Mouse (Mus musculus): ENCODE measurements around the gene Synj1. TPM values are rescaled to one million over a fixed set of nuclear protein-coding genes. Genes with fewer than 3 reads are reported as not detected.

Synj1 gene
- total and polyA plus RNA-seq, 3 experiments, result 4.6 to 20.7 (median 8.1) TPM

DNA sequence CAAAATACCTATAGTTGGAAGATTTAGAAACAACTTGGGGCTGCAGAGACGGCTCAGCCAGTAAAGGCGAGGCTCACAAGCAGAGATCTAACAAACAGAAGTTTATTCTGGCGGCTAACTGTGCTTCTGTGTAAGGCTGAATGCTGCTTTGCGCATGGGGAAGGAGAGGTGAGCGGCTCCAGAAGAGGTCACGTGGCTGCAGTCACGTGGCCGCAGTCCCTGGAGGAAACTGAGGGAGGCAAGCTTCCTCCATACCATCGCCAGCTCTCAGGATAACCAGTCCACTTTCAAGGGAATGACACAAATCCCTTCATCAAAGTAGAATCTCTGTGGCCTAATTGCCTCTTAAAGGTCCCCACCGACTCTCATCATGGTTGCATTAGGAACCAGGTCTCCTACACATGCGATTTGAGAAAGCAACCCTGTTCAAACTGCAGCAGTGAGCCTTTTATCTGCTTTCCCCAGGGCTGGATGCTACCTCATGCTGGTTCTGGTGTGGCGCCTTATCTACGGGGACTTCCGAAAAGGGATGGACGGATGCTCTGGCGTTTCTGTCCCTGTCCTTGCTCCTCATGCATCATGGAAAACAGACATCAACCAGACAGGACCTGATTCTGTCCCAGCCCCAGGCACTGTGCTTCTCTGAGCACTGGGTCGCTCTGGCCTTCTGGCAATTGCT, 100.1 kb downstream of the Synj1 start:
- no peak overlapping the region for H3K4me3 ChIP-seq (replicated peaks in 1 of 3; ENCODE audit: low read depth in 2 of 3, low read length in 2 of 3, poor library complexity in 1 of 3)
- in situ Hi-C loops (cut with MboI; ENCODE audit: low pct_ligation_motif_present, low pct_unique_long_range_greater_than_20kb, low sequenced_read_pairs), result no loop called here

DNA sequence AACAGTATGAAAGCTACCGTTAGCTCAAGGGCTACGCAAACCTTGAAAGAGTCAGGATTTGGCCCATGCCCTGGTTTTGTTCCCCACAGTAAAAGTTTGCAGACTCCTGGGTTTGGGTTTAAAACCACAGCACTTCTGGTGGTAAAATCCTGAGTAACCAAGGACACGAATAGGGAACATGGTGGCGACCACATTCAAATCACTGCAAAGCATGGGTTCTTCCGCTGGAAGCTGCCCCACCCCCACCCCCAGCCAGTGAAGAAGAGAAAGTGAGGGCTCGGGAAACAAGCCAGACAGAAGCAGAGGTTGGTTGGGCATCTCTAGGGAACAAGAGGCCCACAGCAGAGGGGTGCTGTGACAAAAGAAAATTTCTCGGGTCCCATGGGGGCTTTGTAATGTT, 103.9 kb downstream of the Synj1 start:
- Histone ChIP-seq H3K9ac (ENCODE audit: insufficient read depth, low read depth) (no peak overlapping the region), H3K27me3 (replicated peaks) (peaks cover 85% of the 10 kb centered on the region), H3K79me2 (replicated peaks; ENCODE audit: control insufficient read depth, extremely low read depth, insufficient read depth, poor library complexity, severe bottlenecking) (no peaks in the 10 kb centered on the region), H3K9me3 (replicated peaks; ENCODE audit: low read length) (peaks cover 2% of the 10 kb centered on the region), H3K4me2 (ENCODE audit: insufficient read depth, low read depth, poor library complexity, severe bottlenecking) (peak overlapping the region; percentile 23), H3K4me1 (ENCODE audit: control insufficient read depth in 1 of 2, insufficient read depth in 2 of 2) (peaks cover 0 to 20% of the 10 kb centered on the region in 2 experiments; a peak in 3 of 4 replicates), H3K4me3 (replicated peaks in 1 of 3; ENCODE audit: low read depth in 2 of 3, low read length in 2 of 3, poor library complexity in 1 of 3) (no peak overlapping the region), H3K36me3 (replicated peaks in 1 of 2; ENCODE audit: control insufficient read depth in 1 of 2, insufficient read depth in 1 of 2, low read length in 1 of 2) (no peaks in the 10 kb centered on the region), H3K27ac (ENCODE audit: insufficient read depth, low read depth) (no peak overlapping the region)
- dilution Hi-C loops (cut with MboI; ENCODE audit: extremely low pct_ligation_motif_present, extremely low pct_unique_long_range_greater_than_20kb, low sequenced_read_pairs) (no loop called here), in situ Hi-C loops (cut with MboI; ENCODE audit: low pct_ligation_motif_present, low pct_unique_long_range_greater_than_20kb, low sequenced_read_pairs) (no loop called here)
- DNase-seq (ENCODE audit: extremely low read depth), result peak; percentile 78
- TF ChIP-seq IRF4 (IDR thresholded peaks at IDR 0.05; ENCODE audit: low read depth, low read length), result peak; percentile 69
- TF ChIP-seq SIN3A (IDR thresholded peaks at IDR 0.05; ENCODE audit: low read length), result peak; percentile 20; the same call in 1 of the 2 replicates
- TF ChIP-seq MAFK (IDR thresholded peaks at IDR 0.05; ENCODE audit: insufficient replicate concordance, low read length), result peak; percentile 91
- TF ChIP-seq BHLHE40 (IDR thresholded peaks at IDR 0.05; ENCODE audit: low read depth, low read length), result peak; percentile 75
- TF ChIP-seq ELF1 (IDR thresholded peaks at IDR 0.05; ENCODE audit: low read depth, low read length), result 0 out of 2 replicates have a peak, but pooled peaks have one; percentile 20
- peak; percentile 15; the same call in 1 of the 2 replicates for TF ChIP-seq TCF12 (IDR thresholded peaks at IDR 0.05; ENCODE audit: low read depth, low read length)
- no peak for TF ChIP-seq UBTF (IDR thresholded peaks at IDR 0.05; ENCODE audit: low read depth, low read length)
- TF ChIP-seq ETS1 (conservative IDR thresholded peaks at IDR 0.05; ENCODE audit: low read depth, low read length), result peak; percentile 51
- TF ChIP-seq EP300 (IDR thresholded peaks at IDR 0.05; ENCODE audit: low read length), result peak; percentile 72
- TF ChIP-seq ZMIZ1 (IDR thresholded peaks at IDR 0.05; ENCODE audit: low read depth, low read length), result no peak
- TF ChIP-seq JUN (IDR thresholded peaks at IDR 0.05; ENCODE audit: insufficient read depth, low read depth, low read length), result no peak
- peak; percentile 63 for TF ChIP-seq MEF2A (IDR thresholded peaks at IDR 0.05; ENCODE audit: borderline replicate concordance, low read depth, low read length)
- TF ChIP-seq CHD2 (IDR thresholded peaks at IDR 0.05; ENCODE audit: low read length), result peak; percentile 83
- TF ChIP-seq SMC3 (IDR thresholded peaks at IDR 0.05; ENCODE audit: low read depth, low read length), result no peak

More for the DNA sequence above, 100.1 kb downstream of the Synj1 start:
- Histone ChIP-seq H3K9me3 (replicated peaks; ENCODE audit: low read length) (no peaks in the 10 kb centered on the region), H3K4me1 (ENCODE audit: control insufficient read depth in 1 of 2, insufficient read depth in 2 of 2) (peaks cover 0 to 20% of the 10 kb centered on the region in 2 experiments; a peak in 3 of 4 replicates), H3K9ac (ENCODE audit: insufficient read depth, low read depth) (no peak overlapping the region), H3K4me2 (ENCODE audit: insufficient read depth, low read depth, poor library complexity, severe bottlenecking) (no peak overlapping the region), H3K79me2 (replicated peaks; ENCODE audit: control insufficient read depth, extremely low read depth, insufficient read depth, poor library complexity, severe bottlenecking) (no peaks in the 10 kb centered on the region), H3K36me3 (replicated peaks in 1 of 2; ENCODE audit: control insufficient read depth in 1 of 2, insufficient read depth in 1 of 2, low read length in 1 of 2) (no peaks in the 10 kb centered on the region), H3K27ac (ENCODE audit: insufficient read depth, low read depth) (no peak overlapping the region), H3K27me3 (replicated peaks) (peaks cover 79% of the 10 kb centered on the region)
- TF ChIP-seq HCFC1 (IDR thresholded peaks at IDR 0.05; ENCODE audit: low read depth, low read length) (no peak), BHLHE40 (IDR thresholded peaks at IDR 0.05; ENCODE audit: low read depth, low read length) (0 out of 2 replicates have a peak, but pooled peaks have one; percentile 44), ZMIZ1 (IDR thresholded peaks at IDR 0.05; ENCODE audit: low read depth, low read length) (no peak), SIN3A (IDR thresholded peaks at IDR 0.05; ENCODE audit: low read length) (no peak), USF1 (IDR thresholded peaks at IDR 0.05; ENCODE audit: low read depth, low read length) (peak; percentile 81), USF2 (conservative IDR thresholded peaks at IDR 0.05; ENCODE audit: low read depth, low read length) (peak; percentile 84), MAX (IDR thresholded peaks at IDR 0.05; ENCODE audit: low read length) (peak; percentile 61; the same call in 1 of the 2 replicates)
- DNase-seq (ENCODE audit: extremely low read depth), result no peak
- dilution Hi-C loops (cut with MboI; ENCODE audit: extremely low pct_ligation_motif_present, extremely low pct_unique_long_range_greater_than_20kb, low sequenced_read_pairs), result no loop called here
